13 mouse cellular contexts compared by ENCODE assay signal in the genomic region with DNA sequence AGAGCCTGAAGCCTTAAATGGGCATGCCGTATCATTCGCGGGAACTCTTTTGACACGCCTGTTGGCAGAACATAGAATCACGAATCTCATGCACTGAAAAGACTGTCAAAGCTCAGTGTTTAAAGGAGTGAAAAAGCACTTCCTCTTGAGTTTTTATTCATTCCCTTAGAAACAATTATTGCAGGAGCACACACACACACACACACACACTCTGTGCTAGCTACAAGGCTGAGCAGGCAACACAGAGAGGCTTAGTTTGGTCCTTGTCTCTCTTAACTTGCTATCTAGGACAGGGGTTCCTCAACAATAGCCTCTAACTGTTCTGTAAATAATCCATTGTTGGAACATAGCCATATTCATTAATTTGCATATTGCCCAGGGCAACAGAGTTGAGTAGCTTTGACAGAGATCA. TPM values are rescaled to one million over a fixed set of nuclear protein-coding genes. Genes with fewer than 3 reads are reported as not detected.
A peak's percentile ranks its signal among the peaks of the same experiment; 100 is the strongest.
DNase-seq lines count a peak whose midpoint lies in the region; ATAC-seq and TF ChIP-seq lines count a peak whose summit lies in the region.
"Had no signal": no experiment of that assay in that cellular context is flagged by ENCODE, and none has a peak within 500 bp of the region (broad histone marks: within the 10 kb centered on the region; RNA-seq: fewer than 3 reads in every experiment).

No protein-coding gene starts in this region.

- no peaks in the 10 kb centered on the region for H3K4me1 ChIP-seq in kidney, embryonic 14.5 days (ENCODE audit: control insufficient read depth, insufficient read depth, low read length)
- peaks cover 6% of the 10 kb centered on the region; the same call in 1 of the 2 replicates for H3K4me1 ChIP-seq in midbrain, embryonic 16.5 days (ENCODE audit: control insufficient read depth, insufficient read depth, low read length)
- H3K4me1 ChIP-seq in midbrain, embryonic 15.5 days: peaks cover 18% of the 10 kb centered on the region
- peaks cover 9% of the 10 kb centered on the region for H3K4me1 ChIP-seq in forebrain, postnatal 0 days (ENCODE audit: insufficient read depth)

- H3K27ac ChIP-seq in kidney, embryonic 14.5 days (ENCODE audit: low read depth, low read length): no peak overlapping the region
- H3K27ac ChIP-seq in midbrain, embryonic 16.5 days (ENCODE audit: low read length): no peak overlapping the region
- no peak overlapping the region for H3K27ac ChIP-seq in midbrain, embryonic 15.5 days
- H3K27ac ChIP-seq in forebrain, postnatal 0 days (ENCODE audit: low read depth, low read length): no peak overlapping the region
- H3K27ac ChIP-seq: heart, embryonic 13.5 days; liver, embryonic 15.5 days had no signal

- H3K36me3 ChIP-seq in kidney, embryonic 14.5 days (ENCODE audit: control insufficient read depth, insufficient read depth, low read length): no peaks in the 10 kb centered on the region
- no peaks in the 10 kb centered on the region for H3K36me3 ChIP-seq in midbrain, embryonic 16.5 days (ENCODE audit: control insufficient read depth, insufficient read depth, low read length)
- no peaks in the 10 kb centered on the region for H3K36me3 ChIP-seq in midbrain, embryonic 15.5 days (replicated peaks)
- H3K36me3 ChIP-seq in forebrain, postnatal 0 days (ENCODE audit: insufficient read depth): no peaks in the 10 kb centered on the region
- H3K36me3 ChIP-seq: heart, embryonic 13.5 days; liver, embryonic 15.5 days had no signal

- no peaks in the 10 kb centered on the region for H3K9me3 ChIP-seq in kidney, embryonic 14.5 days (ENCODE audit: control insufficient read depth, low read length)
- no peaks in the 10 kb centered on the region for H3K9me3 ChIP-seq in midbrain, embryonic 16.5 days (replicated peaks; ENCODE audit: control insufficient read depth, low read length, poor library complexity, severe bottlenecking)
- H3K9me3 ChIP-seq in midbrain, embryonic 15.5 days: no peaks in the 10 kb centered on the region
- no peaks in the 10 kb centered on the region for H3K9me3 ChIP-seq in forebrain, postnatal 0 days (ENCODE audit: low read length)
- H3K9me3 ChIP-seq: heart, embryonic 13.5 days; liver, embryonic 15.5 days had no signal

- no peak overlapping the region for H3K4me2 ChIP-seq in kidney, embryonic 14.5 days (replicated peaks; ENCODE audit: low read depth, low read length)
- no peak overlapping the region for H3K4me2 ChIP-seq in midbrain, embryonic 16.5 days (ENCODE audit: low read length)
- H3K4me2 ChIP-seq in midbrain, embryonic 15.5 days: no peak overlapping the region
- H3K4me2 ChIP-seq in forebrain, postnatal 0 days (ENCODE audit: low read depth): no peak overlapping the region
- H3K4me2 ChIP-seq: heart, embryonic 13.5 days; liver, embryonic 15.5 days had no signal

- H3K27me3 ChIP-seq in kidney, embryonic 14.5 days (ENCODE audit: control insufficient read depth, insufficient read depth, low read length): no peaks in the 10 kb centered on the region
- H3K27me3 ChIP-seq in midbrain, embryonic 16.5 days (ENCODE audit: control insufficient read depth, insufficient read depth, low read depth, low read length): no peaks in the 10 kb centered on the region
- H3K27me3 ChIP-seq in midbrain, embryonic 15.5 days (replicated peaks): no peaks in the 10 kb centered on the region
- H3K27me3 ChIP-seq in forebrain, postnatal 0 days (ENCODE audit: insufficient read depth, low read length): no peaks in the 10 kb centered on the region
- H3K27me3 ChIP-seq: heart, embryonic 13.5 days; liver, embryonic 15.5 days had no signal

- WGBS in kidney, embryonic 14.5 days: 83% methylated on average over 5 of the region's 5 CpGs
- WGBS in midbrain, embryonic 16.5 days: 47% methylated on average over 5 of the region's 5 CpGs
- 40% methylated on average over 5 of the region's 5 CpGs for WGBS in midbrain, embryonic 15.5 days
- WGBS in forebrain, postnatal 0 days: 15% methylated on average over 5 of the region's 5 CpGs

- H3K4me3 ChIP-seq in kidney, embryonic 14.5 days (ENCODE audit: low read length): no peak overlapping the region
- no peak overlapping the region for H3K4me3 ChIP-seq in midbrain, embryonic 16.5 days (ENCODE audit: low read depth, low read length)
- no peak overlapping the region for H3K4me3 ChIP-seq in midbrain, embryonic 15.5 days
- H3K4me3 ChIP-seq in forebrain, postnatal 0 days (ENCODE audit: low read depth, low read length): no peak overlapping the region
- H3K4me3 ChIP-seq: erythroblast, embryonic 14.5 days; heart, embryonic 13.5 days; liver, embryonic 15.5 days had no signal

- TF ChIP-seq CTCF in forebrain, postnatal 0 days (IDR thresholded peaks at IDR 0.05; ENCODE audit: low read depth): no peak; the same call in 1 of the 2 replicates

- H3K9ac ChIP-seq in kidney, embryonic 14.5 days (ENCODE audit: low read depth, low read length): no peak overlapping the region
- no peak overlapping the region for H3K9ac ChIP-seq in midbrain, embryonic 16.5 days (ENCODE audit: low read depth, low read length)
- no peak overlapping the region for H3K9ac ChIP-seq in midbrain, embryonic 15.5 days
- H3K9ac ChIP-seq in forebrain, postnatal 0 days: no peak overlapping the region
- H3K9ac ChIP-seq: heart, embryonic 13.5 days; liver, embryonic 15.5 days had no signal

- ATAC-seq in kidney, embryonic 14.5 days (ENCODE audit: low FRiP score, low TSS enrichment): no peak
- peak; percentile 66; the same call in 1 of the 2 replicates for ATAC-seq in midbrain, embryonic 16.5 days
- no peak for ATAC-seq in midbrain, embryonic 15.5 days (replicated peaks)
- peak; percentile 66 for ATAC-seq in forebrain, postnatal 0 days

- DNase-seq in kidney, adult 9 months: peak; percentile 76
- peak; percentile 65 for DNase-seq in forebrain, postnatal 0 days
- no peak for DNase-seq in gastrocnemius, postnatal 4 days (ENCODE audit: low spot score in 2 of 2)
- DNase-seq in embryo, embryonic 9.5 days (ENCODE audit: extremely low spot score): no peak
- DNase-seq: cerebellum, adult 11 months; gastrocnemius, postnatal 14 days; thymus, postnatal 4 days had no signal

RNA-seq across cellular contexts. Expression of a gene that starts 58.8 kb away (rescaled TPM):
- polyA plus RNA-seq in kidney, embryonic 14.5 days (2014; fragmentation: Nextera tagmentation; extraction: Ambion mirVana): 3.9 and 4.0 TPM in 2 replicates
- 10.4 and 10.8 TPM in 2 replicates for polyA plus RNA-seq in midbrain, embryonic 16.5 days (2015; fragmentation: Nextera tagmentation; extraction: Ambion mirVana)
- polyA plus RNA-seq in midbrain, embryonic 15.5 days (2015; fragmentation: Nextera tagmentation; extraction: Ambion mirVana): 8.6 and 9.0 TPM in 2 replicates
- 32.3 and 33.6 TPM in 2 replicates for total RNA-seq in forebrain, postnatal 0 days (2014; rRNA removed)
- 7.6 and 13.0 TPM in 2 replicates for polyA plus RNA-seq in forebrain, postnatal 0 days (2015; fragmentation: Nextera tagmentation; extraction: Ambion mirVana)
- 10 to 100 TPM; 24.8 to 29.0 TPM for total RNA-seq in gastrocnemius, postnatal 4 days (2021)

Comparison
In these comparisons a context has a peak if more than half of its experiments do, and no peak if none do; other contexts are left out.
1. ATAC-seq: peak in midbrain, embryonic 16.5 days (single experiment) and forebrain, postnatal 0 days (single experiment); none in kidney, embryonic 14.5 days (single experiment) and midbrain, embryonic 15.5 days (single experiment).
2. DNase-seq: peak in kidney, adult 9 months (single experiment) and forebrain, postnatal 0 days (single experiment); none in gastrocnemius, postnatal 4 days (0 of 2) and embryo, embryonic 9.5 days (single experiment).